Mouse (Mus musculus) liver, embryonic 15.5 days (tissue): ENCODE data around the gene Hfm1. TPM values are rescaled to one million over a fixed set of nuclear protein-coding genes. Genes with fewer than 3 reads are reported as not detected.

ENCODE experiments used
- ATAC-seq: fragments of 200-750 bp; cut with Nextera tagmentation; 2 replicates; pipeline ENCODE4 v1.8.0; 2017; ENCODE audit warnings: moderate number of reproducible peaks, mild to moderate bottlenecking, moderate library complexity; ENCODE audit not compliant: insufficient read depth
- H3K27ac ChIP-seq: fragments of 300-500 bp; sonication (generic); replicated peaks from 2 replicates; pipeline ENCODE4 v1.5.1; 2015; ENCODE audit warnings: mild to moderate bottlenecking, inconsistent platforms
- H3K27me3 ChIP-seq: fragments of 300-500 bp; sonication (generic); 2 replicates; pipeline ENCODE4 v1.6.1; 2015; ENCODE audit warnings: mild to moderate bottlenecking, inconsistent platforms
- H3K36me3 ChIP-seq: fragments of 300-500 bp; sonication (generic); replicated peaks from 2 replicates; pipeline ENCODE4 v1.6.1; 2015; ENCODE audit warnings: moderate library complexity, mild to moderate bottlenecking, inconsistent platforms
- H3K4me1 ChIP-seq: fragments of 300-500 bp; sonication (generic); replicated peaks from 2 replicates; pipeline ENCODE4 v1.6.1; 2015; ENCODE audit warnings: inconsistent platforms
- H3K4me2 ChIP-seq: fragments of 300-500 bp; sonication (generic); 2 replicates; pipeline ENCODE4 v1.6.1; 2015; ENCODE audit warnings: moderate library complexity, mild to moderate bottlenecking, inconsistent platforms
- H3K4me3 ChIP-seq: fragments of 300-500 bp; sonication (generic); replicated peaks from 2 replicates; pipeline ENCODE4 v1.5.1; 2015; ENCODE audit warnings: mild to moderate bottlenecking, inconsistent platforms
- H3K9ac ChIP-seq: fragments of 300-500 bp; sonication (generic); 2 replicates; pipeline ENCODE4 v1.6.1; 2015; ENCODE audit warnings: moderate library complexity, mild to moderate bottlenecking, inconsistent platforms
- H3K9me3 ChIP-seq: fragments of 300-500 bp; sonication (generic); replicated peaks from 2 replicates; pipeline ENCODE4 v1.6.1; 2016; ENCODE audit warnings: inconsistent platforms
- WGBS: fragments of 180-500 bp; shearing (Covaris S2); methylation state at CpG from one replicate; pipeline ENCODE4 v1.1.7; 2015; ENCODE audit warnings: mixed read lengths; ENCODE audit not compliant: insufficient replicate concordance; 5-methylcytosine and 5-hydroxymethylcytosine counted together
- polyA plus RNA-seq: library from polyadenylated mRNA; unstranded; fragments of >200 nt; fragmentation: Nextera tagmentation; extraction: Ambion mirVana; gene quantifications from 2 replicates; pipeline ENCODE4 v1.2.1, GENCODE M21; 2015

The Hfm1 gene
- polyA plus RNA-seq: not detected in 2 replicates

GRCm38 (mm10) chr5:106925488-106926368 lies at the start of gene Hfm1:
TSS of gene Hfm1 (minus strand) at chr5:106926321.
- Histone ChIP-seq H3K4me3 (peak within 1 kb of the TSS; percentile 63), H3K27ac (no peak within 1 kb of the TSS)
- 1% methylated on average over 61 of the region's 76 CpGs for WGBS

DNA sequence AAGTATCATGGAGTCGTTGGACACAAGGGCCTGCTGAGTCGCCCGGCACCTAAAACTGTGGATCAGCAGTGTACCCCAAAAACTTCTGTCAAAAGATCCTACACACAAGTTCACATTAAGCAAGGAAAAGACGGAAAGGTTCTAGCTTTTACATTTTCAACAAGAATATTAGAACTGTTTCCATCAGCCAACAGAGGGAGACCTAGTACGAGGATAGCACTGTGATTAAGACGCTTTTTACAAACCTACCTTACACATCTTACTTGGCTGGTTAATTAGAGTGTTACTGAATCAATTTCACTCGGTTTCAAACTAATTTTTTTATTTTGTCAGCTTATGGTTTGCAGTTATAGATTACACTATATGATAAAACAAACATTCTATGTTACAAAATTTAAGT lies 47.8 kb upstream of the Hfm1 start:
- no peak overlapping the region for H3K9ac ChIP-seq
- no peaks in the 10 kb centered on the region for H3K27me3 ChIP-seq
- H3K4me3 ChIP-seq: no peak overlapping the region
- no peak overlapping the region for H3K27ac ChIP-seq
- H3K36me3 ChIP-seq: peaks cover 92% of the 10 kb centered on the region
- WGBS: 86% methylated on average over 7 of the region's 7 CpGs
- no peak overlapping the region for H3K4me2 ChIP-seq
- no peaks in the 10 kb centered on the region for H3K4me1 ChIP-seq
- no peak for ATAC-seq
- no peaks in the 10 kb centered on the region for H3K9me3 ChIP-seq

More at GRCm38 (mm10) chr5:106925488-106926368, at the start of gene Hfm1:
- peaks cover 12% of the 10 kb centered on the region for H3K4me1 ChIP-seq
- peaks cover 10% of the 10 kb centered on the region; the same call in 1 of the 2 replicates for H3K27me3 ChIP-seq
- no peaks in the 10 kb centered on the region for H3K9me3 ChIP-seq
- peak within 1 kb of the TSS; percentile 89 for H3K4me2 ChIP-seq
- H3K36me3 ChIP-seq: no peaks in the 10 kb centered on the region
- ATAC-seq: peak; percentile 83
- H3K9ac ChIP-seq: peak within 1 kb of the TSS; percentile 47; the same call in 1 of the 2 replicates

- 86% methylated on average over 1 of the region's 1 CpGs for WGBS
- Histone ChIP-seq H3K4me2 (no peak overlapping the region), H3K4me1 (peaks cover 24% of the 10 kb centered on the region), H3K9me3 (no peaks in the 10 kb centered on the region), H3K27ac (no peak overlapping the region), H3K27me3 (no peaks in the 10 kb centered on the region), H3K4me3 (no peak overlapping the region), H3K9ac (no peak overlapping the region), H3K36me3 (peaks cover 48% of the 10 kb centered on the region)
- ATAC-seq: no peak
Observed at GRCm38 (mm10) chr5:106967578-106967977, 41.5 kb upstream of the Hfm1 start.

GRCm38 (mm10) chr5:106966443-106966842 lies 40.3 kb upstream of the Hfm1 start:
- 82% methylated on average over 3 of the region's 3 CpGs for WGBS
- Histone ChIP-seq H3K36me3 (peaks cover 40% of the 10 kb centered on the region), H3K4me2 (peak overlapping the region; percentile 5; the same call in 1 of the 2 replicates), H3K4me1 (peaks cover 24% of the 10 kb centered on the region), H3K9me3 (no peaks in the 10 kb centered on the region), H3K27me3 (no peaks in the 10 kb centered on the region), H3K4me3 (no peak overlapping the region), H3K27ac (no peak overlapping the region), H3K9ac (no peak overlapping the region)
- ATAC-seq: no peak

- H3K9me3 ChIP-seq: no peaks in the 10 kb centered on the region
- H3K27ac ChIP-seq: peak overlapping the region; percentile 90
- peak; percentile 93 for ATAC-seq
- peaks cover 22% of the 10 kb centered on the region for H3K36me3 ChIP-seq
- H3K4me1 ChIP-seq: peaks cover 24% of the 10 kb centered on the region
- peak overlapping the region; percentile 86 for H3K9ac ChIP-seq
- H3K4me2 ChIP-seq: peak overlapping the region; percentile 76
- no peaks in the 10 kb centered on the region for H3K27me3 ChIP-seq
- H3K4me3 ChIP-seq: peak overlapping the region; percentile 89
- 1% methylated on average over 41 of the region's 41 CpGs for WGBS
Observed at GRCm38 (mm10) chr5:106964513-106965014, 38.4 kb upstream of the Hfm1 start.

GRCm38 (mm10) chr5:106963584-106964512 lies 37.7 kb upstream of the Hfm1 start, which contains the start of gene Cdc7:
TSS of gene Cdc7 (plus strand) at chr5:106964322.
- H3K9me3 ChIP-seq: no peaks in the 10 kb centered on the region
- WGBS: 6% methylated on average over 54 of the region's 54 CpGs
- H3K27me3 ChIP-seq: no peaks in the 10 kb centered on the region
- peak; percentile 89 for ATAC-seq
- H3K4me3 ChIP-seq: peak within 1 kb of the TSS; percentile 89
- H3K4me1 ChIP-seq: peaks cover 24% of the 10 kb centered on the region
- peak within 1 kb of the TSS; percentile 86 for H3K9ac ChIP-seq
- H3K36me3 ChIP-seq: peaks cover 14% of the 10 kb centered on the region
- peak within 1 kb of the TSS; percentile 76 for H3K4me2 ChIP-seq
- H3K27ac ChIP-seq: peak within 1 kb of the TSS; percentile 90

DNA sequence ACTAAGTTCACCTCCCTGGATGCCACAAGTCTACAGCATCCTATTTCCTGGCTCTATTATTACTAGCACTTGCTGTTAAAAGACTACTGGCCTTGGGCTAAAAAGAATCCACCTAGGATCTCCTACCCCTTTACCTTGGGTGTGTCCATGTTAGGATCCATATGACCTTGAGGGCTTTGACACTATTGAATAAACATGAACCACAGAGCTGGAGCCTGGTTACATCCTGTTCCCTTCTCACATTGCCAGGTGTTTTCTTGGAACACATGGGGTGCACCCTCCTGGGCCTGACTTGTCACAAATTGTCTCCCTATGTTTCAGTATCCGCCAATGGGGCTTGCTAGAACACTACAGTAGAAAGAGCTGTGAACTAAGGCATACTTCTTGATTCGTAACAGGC lies 34.3 kb upstream of the Hfm1 start:
- ATAC-seq: no peak
- 74% methylated on average over 2 of the region's 2 CpGs for WGBS
- H3K9me3 ChIP-seq: no peaks in the 10 kb centered on the region

DNA sequence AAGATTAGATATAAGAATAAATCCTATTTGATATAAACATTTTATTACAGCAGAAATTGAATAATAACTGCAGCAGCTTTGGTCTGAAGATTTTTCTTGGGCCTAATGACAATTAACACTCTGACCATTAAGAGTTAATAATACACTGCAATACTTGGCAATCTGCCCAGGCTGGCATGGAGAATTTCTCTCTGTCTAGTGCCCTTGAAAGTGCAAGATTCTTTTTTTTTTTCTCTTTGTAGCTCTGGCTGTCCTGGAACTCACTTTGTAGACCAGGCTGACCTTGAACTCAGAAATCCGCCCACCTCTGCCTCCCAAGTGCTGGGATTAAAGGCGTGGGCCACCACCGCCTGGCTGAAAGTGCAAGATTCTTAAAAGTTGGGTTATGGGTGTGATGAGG lies 32.9 kb upstream of the Hfm1 start:
- peaks cover 7% of the 10 kb centered on the region for H3K4me1 ChIP-seq
- no peak overlapping the region for H3K4me2 ChIP-seq
- H3K27me3 ChIP-seq: no peaks in the 10 kb centered on the region
- no peaks in the 10 kb centered on the region for H3K9me3 ChIP-seq
- no peak overlapping the region for H3K27ac ChIP-seq
- WGBS: 78% methylated on average over 3 of the region's 3 CpGs
- ATAC-seq: no peak
- no peak overlapping the region for H3K9ac ChIP-seq
- H3K36me3 ChIP-seq: no peaks in the 10 kb centered on the region
- no peak overlapping the region for H3K4me3 ChIP-seq

More for the DNA sequence above, 34.3 kb upstream of the Hfm1 start:
- Histone ChIP-seq H3K27me3 (no peaks in the 10 kb centered on the region), H3K4me2 (no peak overlapping the region), H3K4me3 (no peak overlapping the region), H3K27ac (no peak overlapping the region), H3K36me3 (no peaks in the 10 kb centered on the region), H3K9ac (no peak overlapping the region), H3K4me1 (peaks cover 11% of the 10 kb centered on the region)

DNA sequence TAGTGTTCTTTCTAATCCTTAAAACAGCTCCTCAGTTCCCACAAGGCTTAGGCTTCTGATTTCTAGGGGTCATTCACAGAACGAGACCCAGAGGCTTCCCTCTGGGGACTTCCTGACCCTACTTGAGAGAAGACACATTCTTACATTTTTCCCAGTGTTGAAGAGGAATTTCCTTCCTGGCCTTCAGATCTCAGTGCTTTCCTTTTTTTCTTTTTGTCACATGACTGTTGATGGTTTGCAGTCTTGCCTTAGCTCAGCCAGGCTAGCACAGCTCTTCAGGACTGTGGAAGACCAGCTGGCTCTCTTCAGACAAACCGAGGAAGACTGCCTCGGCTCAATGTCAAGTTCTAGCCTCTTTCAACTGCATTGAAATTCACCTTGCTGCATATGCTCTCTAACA lies 30.3 kb upstream of the Hfm1 start:
- 63% methylated on average over 3 of the region's 3 CpGs for WGBS
- no peak for ATAC-seq
- Histone ChIP-seq H3K9ac (no peak overlapping the region), H3K4me3 (no peak overlapping the region), H3K4me1 (0 out of 2 replicates have a peak, but pooled peaks cover 3% of the 10 kb centered on the region), H3K27me3 (no peaks in the 10 kb centered on the region), H3K9me3 (no peaks in the 10 kb centered on the region), H3K36me3 (no peaks in the 10 kb centered on the region), H3K4me2 (no peak overlapping the region), H3K27ac (no peak overlapping the region)

DNA sequence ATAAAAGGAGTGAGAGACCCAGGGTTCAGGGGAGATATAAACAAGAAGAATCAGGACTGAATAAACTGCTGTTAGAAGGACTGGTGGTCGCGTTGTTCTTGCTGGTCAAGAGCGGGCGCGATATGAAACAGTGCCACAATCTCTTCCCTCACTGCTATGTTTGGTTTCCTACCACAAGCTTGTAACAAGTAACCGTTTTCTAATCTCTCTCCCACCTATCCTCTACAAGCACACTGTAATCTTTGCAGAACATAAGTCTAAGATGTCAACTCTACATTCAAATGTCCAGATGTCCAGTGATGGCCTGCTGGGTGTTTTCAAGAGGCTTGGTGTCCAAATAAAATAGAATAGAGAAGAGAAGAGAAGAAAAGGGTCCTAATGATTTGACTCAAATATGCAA lies 22.6 kb upstream of the Hfm1 start:
- Histone ChIP-seq H3K9ac (no peak overlapping the region), H3K27ac (no peak overlapping the region), H3K4me1 (no peaks in the 10 kb centered on the region), H3K9me3 (no peaks in the 10 kb centered on the region), H3K27me3 (no peaks in the 10 kb centered on the region), H3K36me3 (no peaks in the 10 kb centered on the region), H3K4me3 (no peak overlapping the region), H3K4me2 (no peak overlapping the region)
- WGBS: 52% methylated on average over 6 of the region's 6 CpGs
- ATAC-seq: no peak
